Mouse (Mus musculus): Measurements from ENCODE around the gene Neu3. TPM values are rescaled to one million over a fixed set of nuclear protein-coding genes. Genes with fewer than 3 reads are reported as not detected.

The Neu3 gene
- polyA plus RNA-seq, 1 experiment from 2014 or later, result 1.5 TPM

DNA sequence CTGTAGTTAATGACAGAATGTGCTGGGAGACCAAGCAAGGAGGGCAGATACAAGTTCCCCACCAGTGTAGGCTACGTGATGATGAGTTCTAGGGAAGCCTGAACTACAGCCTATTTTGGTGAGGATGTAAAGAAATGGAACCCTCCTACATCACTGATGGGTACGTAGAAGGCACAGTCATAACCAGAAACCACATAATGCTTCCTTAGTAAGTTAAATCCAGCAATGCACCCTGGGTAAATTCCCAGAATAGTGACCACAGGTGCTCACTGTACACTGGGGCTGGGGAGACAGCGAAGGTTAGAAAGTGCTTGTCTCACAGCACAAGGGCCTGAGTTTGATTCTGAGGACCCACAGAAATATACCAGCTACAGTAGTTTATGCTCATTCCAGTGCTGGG lies 42.7 kb downstream of the Neu3 start:
- H3K4me3 ChIP-seq (replicated peaks), result no peak overlapping the region
- no peak overlapping the region for H3K9ac ChIP-seq
- no peaks in the 10 kb centered on the region for H3K9me3 ChIP-seq
- no peak for ATAC-seq (ENCODE audit: low FRiP score)
- H3K4me1 ChIP-seq, result peaks cover 10% of the 10 kb centered on the region
- H3K27ac ChIP-seq, result no peak overlapping the region
- no peaks in the 10 kb centered on the region for H3K27me3 ChIP-seq
- 86% methylated on average over 3 of the region's 3 CpGs for WGBS
- no peaks in the 10 kb centered on the region for H3K36me3 ChIP-seq (replicated peaks)
- no peak overlapping the region for H3K4me2 ChIP-seq

DNA sequence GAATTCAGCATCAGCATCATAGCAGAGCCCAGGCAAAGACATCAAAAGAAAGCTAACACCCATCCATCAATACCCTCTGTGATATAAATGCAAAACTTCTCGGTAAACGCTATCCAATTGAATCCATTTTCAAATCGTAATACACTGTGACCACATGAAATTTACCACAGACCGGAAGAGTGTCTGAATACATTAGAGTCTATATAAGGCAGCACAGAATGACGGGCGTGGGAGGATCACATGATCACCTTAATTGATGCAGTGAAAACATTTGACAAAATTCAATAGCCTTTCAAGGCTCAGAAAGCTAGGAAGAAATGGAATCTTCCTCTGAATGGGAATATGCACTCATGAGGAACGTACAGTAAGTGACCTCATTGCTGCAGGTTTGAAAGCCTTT lies 44.8 kb downstream of the Neu3 start:
- Histone ChIP-seq H3K27ac (no peak overlapping the region), H3K4me2 (no peak overlapping the region), H3K9me3 (0 out of 2 replicates have a peak, but pooled peaks cover 4% of the 10 kb centered on the region), H3K4me1 (peaks cover 10% of the 10 kb centered on the region), H3K27me3 (no peaks in the 10 kb centered on the region), H3K9ac (no peak overlapping the region), H3K36me3 (replicated peaks) (no peaks in the 10 kb centered on the region), H3K4me3 (replicated peaks) (no peak overlapping the region)
- WGBS, result 87% methylated on average over 7 of the region's 7 CpGs
- no peak for ATAC-seq (ENCODE audit: low FRiP score)

DNA sequence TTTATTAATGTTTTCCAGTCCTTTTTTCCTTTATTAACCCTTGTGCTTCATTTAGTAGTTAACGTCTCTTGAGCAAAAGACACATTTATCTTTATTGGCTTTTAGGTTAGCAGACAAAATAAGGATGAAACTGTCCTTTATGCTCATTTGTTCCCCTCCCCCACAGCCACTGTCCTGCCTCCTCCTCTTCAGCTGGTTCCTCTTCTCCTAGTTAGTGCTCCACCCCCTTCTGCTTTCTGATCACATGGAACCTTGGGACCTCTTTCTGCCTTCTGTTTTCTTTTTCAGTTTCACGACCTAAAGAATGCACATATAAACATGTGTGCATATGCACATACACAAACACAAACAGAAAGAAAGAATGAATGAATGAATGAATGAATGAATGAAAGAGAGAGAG lies 46.3 kb downstream of the Neu3 start:
- H3K36me3 ChIP-seq (replicated peaks), result no peaks in the 10 kb centered on the region
- H3K9me3 ChIP-seq, result 0 out of 2 replicates have a peak, but pooled peaks cover 4% of the 10 kb centered on the region
- 78% methylated on average over 2 of the region's 2 CpGs for WGBS
- no peaks in the 10 kb centered on the region; the same call in 1 of the 2 replicates for H3K4me1 ChIP-seq
- H3K27ac ChIP-seq, result no peak overlapping the region
- no peak for ATAC-seq (ENCODE audit: low FRiP score)
- no peak overlapping the region for H3K9ac ChIP-seq
- no peak overlapping the region for H3K4me3 ChIP-seq (replicated peaks)
- H3K4me2 ChIP-seq, result no peak overlapping the region
- no peaks in the 10 kb centered on the region for H3K27me3 ChIP-seq

GRCm38 (mm10) chr7:99781385-99781784 lies 46.8 kb downstream of the Neu3 start:
- WGBS, result 82% methylated on average over 5 of the region's 5 CpGs

GRCm38 (mm10) chr7:99763207-99763606 lies 65.0 kb downstream of the Neu3 start, which contains the start of gene Olfr521:
Gene Olfr521 (plus strand): TSS chr7:99763507.
- Histone ChIP-seq H3K4me2 (no peak within 1 kb of the TSS), H3K27ac (no peak within 1 kb of the TSS), H3K27me3 (no peaks in the 10 kb centered on the region), H3K36me3 (replicated peaks) (no peaks in the 10 kb centered on the region), H3K4me3 (replicated peaks) (no peak within 1 kb of the TSS), H3K9me3 (peaks cover 10% of the 10 kb centered on the region), H3K4me1 (no peaks in the 10 kb centered on the region), H3K9ac (no peak within 1 kb of the TSS)
- no peak for ATAC-seq (ENCODE audit: low FRiP score)
- WGBS, result 94% methylated on average over 2 of the region's 2 CpGs

More at GRCm38 (mm10) chr7:99781385-99781784, 46.8 kb downstream of the Neu3 start:
- no peaks in the 10 kb centered on the region for H3K27me3 ChIP-seq
- no peak overlapping the region for H3K4me3 ChIP-seq (replicated peaks)
- no peak overlapping the region for H3K27ac ChIP-seq
- H3K4me1 ChIP-seq, result no peaks in the 10 kb centered on the region
- no peak overlapping the region for H3K4me2 ChIP-seq
- H3K9me3 ChIP-seq, result 0 out of 2 replicates have a peak, but pooled peaks cover 4% of the 10 kb centered on the region
- H3K36me3 ChIP-seq (replicated peaks), result no peaks in the 10 kb centered on the region
- H3K9ac ChIP-seq, result no peak overlapping the region
- no peak for ATAC-seq (ENCODE audit: low FRiP score)

Other genes with a start within 250 kb of the Neu3 start
- 0.38 and 0.53 TPM in 2 replicates for gene Tpbgl, start 201.3 kb downstream of the Neu3 start, polyA plus RNA-seq (2016; fragmentation: Nextera tagmentation; extraction: Ambion mirVana)
- gene Slco2b1, start 117.1 kb downstream of the Neu3 start, polyA plus RNA-seq (2016; fragmentation: Nextera tagmentation; extraction: Ambion mirVana), result 2.2 and 2.4 TPM in 2 replicates
- gene Olfr520, start 98.1 kb downstream of the Neu3 start, polyA plus RNA-seq (2016; fragmentation: Nextera tagmentation; extraction: Ambion mirVana), result not detected in 2 replicates
- gene Olfr521, start 64.9 kb downstream of the Neu3 start, polyA plus RNA-seq (2016; fragmentation: Nextera tagmentation; extraction: Ambion mirVana), result not detected in 2 replicates
- gene Xrra1, start 30.7 kb upstream of the Neu3 start, polyA plus RNA-seq (2016; fragmentation: Nextera tagmentation; extraction: Ambion mirVana), result 0.37 and 0.67 TPM in 2 replicates
- gene Spcs2, start 35.0 kb upstream of the Neu3 start, polyA plus RNA-seq (2016; fragmentation: Nextera tagmentation; extraction: Ambion mirVana), result 340 and 347 TPM in 2 replicates
- gene Rnf169, start 152.0 kb upstream of the Neu3 start, polyA plus RNA-seq (2016; fragmentation: Nextera tagmentation; extraction: Ambion mirVana), result 6.0 and 7.1 TPM in 2 replicates
- gene Chrdl2, start 177.8 kb upstream of the Neu3 start, polyA plus RNA-seq (2016; fragmentation: Nextera tagmentation; extraction: Ambion mirVana), result 0.13 and 0.20 TPM in 2 replicates

Measured in forebrain, embryonic 12.5 days (tissue).